Mouse (Mus musculus) E14TG2a.4 (cell line): ENCODE measurements around the gene Tmem246.

ENCODE experiments used
- CTCF ChIP-seq: conservative IDR thresholded peaks from 2 replicates; pipeline ENCODE4 v1.5.1; 2014; ENCODE audit warnings: low read length
- POU5F1 ChIP-seq: IDR thresholded peaks from 2 replicates; pipeline ENCODE4 v1.6.1; 2014; ENCODE audit warnings: low read length, borderline replicate concordance

DNA sequence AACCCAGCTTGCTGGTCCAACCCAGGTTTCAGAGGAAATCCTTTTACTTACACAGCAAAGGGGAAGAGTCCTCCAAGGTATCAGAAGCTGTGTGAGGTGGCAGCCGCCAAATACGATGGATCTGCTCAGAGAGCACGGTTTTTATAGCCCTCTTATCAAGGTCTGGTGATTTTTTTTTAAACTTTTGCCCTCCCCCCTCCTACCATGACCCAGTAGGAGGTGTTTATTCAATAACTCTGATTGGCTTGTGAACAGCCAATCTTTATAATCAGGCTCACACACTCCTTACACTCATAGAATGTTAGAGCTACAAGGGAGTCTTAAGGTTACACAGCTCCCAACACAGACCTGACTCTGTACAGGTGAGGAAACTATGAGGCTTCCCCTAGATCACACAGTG lies 48.3 kb downstream of the Tmem246 start, which contains the start of gene Aldob:
- no peak for TF ChIP-seq CTCF
- TF ChIP-seq POU5F1: no peak
